Mouse (Mus musculus): ENCODE measurements around the gene Pde2a.

Pde2a gene

DNA sequence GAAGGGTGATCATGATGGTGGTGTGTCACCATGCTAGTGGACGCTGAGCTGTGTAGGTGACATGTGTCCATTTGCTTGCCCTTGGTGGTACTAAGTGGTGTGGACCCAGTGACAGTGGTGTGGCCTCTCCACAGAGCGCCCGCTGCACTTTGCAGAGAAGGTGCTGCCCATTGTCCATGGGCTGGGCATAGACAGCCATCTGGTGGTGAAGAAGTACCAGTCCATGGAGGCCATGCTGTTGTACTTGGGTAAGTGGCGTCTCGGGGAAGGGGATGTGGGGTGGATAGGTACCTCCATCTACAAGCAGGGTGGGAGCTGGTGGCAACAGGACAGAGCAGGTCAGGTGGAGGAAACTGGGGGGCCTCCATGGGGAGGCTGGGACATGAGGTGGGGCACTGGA is 17.7 kb upstream of the Pde2a start:
- no peak for DNase-seq (ENCODE audit: low spot score in 2 of 2)

- no peak for DNase-seq (ENCODE audit: low spot score in 2 of 2)
Observed at GRCm38 (mm10) chr7:101410267-101410936, 11.1 kb upstream of the Pde2a start, which contains the start of gene Gm45837. TSS of gene Gm45837 (plus strand) at chr7:101410886.

GRCm38 (mm10) chr7:101412796-101413195 is 8.7 kb upstream of the Pde2a start:
- peak; percentile 77 to 87 for DNase-seq (ENCODE audit: low spot score in 2 of 2)

DNA sequence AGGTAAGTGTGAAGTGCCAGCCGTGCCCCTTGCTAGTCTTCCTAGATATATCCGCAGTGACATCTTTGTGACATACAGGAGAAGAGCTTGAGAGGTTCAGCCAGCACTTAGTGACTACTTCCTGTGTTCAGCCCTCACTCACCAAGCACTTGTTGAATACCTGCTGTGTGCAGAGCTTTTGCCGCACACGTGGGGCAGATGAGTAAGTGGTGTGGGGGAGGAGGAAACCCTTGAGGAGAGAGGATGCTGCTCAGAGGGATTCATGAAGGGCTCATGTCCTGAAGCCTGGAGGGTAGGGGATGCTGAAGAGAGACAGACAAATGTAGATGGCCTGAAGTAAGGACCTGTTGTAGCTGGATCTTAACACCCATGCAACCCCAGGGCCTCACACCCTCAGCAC is 7.3 kb upstream of the Pde2a start:
- DNase-seq (ENCODE audit: low spot score in 2 of 2), result no peak

DNA sequence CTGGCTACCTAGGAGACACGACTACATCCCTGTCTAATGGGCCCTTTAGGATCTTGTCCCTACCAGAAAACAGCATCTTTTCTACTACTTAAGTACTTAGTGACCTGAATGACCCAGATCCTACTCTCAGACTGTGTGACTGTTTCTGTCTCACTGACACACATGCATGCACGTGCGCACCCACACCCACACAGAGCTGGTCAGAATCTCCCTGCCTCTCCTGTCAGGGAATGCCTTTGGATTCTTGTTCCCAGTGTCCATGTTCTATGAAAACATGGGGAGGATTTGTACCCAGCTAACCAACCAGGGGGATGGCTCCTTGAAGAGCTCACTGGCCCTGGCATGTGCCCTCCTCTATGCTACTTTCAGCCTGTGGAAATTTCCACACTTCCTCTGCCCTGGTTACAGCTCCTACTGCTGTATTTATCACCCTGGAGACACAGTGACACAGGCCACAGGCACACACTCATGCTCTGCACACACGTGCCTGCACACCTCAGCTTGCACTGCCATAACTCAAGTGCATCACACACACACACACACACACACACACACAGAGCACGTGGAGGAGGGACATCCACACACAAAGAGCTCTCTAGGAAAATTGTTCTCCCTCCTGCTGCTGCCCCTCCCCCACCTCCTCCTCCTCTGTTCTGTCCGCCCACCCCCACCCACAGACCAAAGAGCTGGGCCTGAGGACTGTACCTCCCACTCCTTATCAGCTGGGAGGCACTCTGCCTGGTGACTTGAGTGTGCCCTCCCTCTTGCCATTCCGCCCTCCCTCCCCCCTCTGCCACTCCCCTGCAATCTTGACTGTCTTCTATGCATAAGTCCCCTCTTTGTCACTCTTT is 6.6 kb upstream of the Pde2a start:
- DNase-seq (ENCODE audit: low spot score in 2 of 2), result no peak

DNA sequence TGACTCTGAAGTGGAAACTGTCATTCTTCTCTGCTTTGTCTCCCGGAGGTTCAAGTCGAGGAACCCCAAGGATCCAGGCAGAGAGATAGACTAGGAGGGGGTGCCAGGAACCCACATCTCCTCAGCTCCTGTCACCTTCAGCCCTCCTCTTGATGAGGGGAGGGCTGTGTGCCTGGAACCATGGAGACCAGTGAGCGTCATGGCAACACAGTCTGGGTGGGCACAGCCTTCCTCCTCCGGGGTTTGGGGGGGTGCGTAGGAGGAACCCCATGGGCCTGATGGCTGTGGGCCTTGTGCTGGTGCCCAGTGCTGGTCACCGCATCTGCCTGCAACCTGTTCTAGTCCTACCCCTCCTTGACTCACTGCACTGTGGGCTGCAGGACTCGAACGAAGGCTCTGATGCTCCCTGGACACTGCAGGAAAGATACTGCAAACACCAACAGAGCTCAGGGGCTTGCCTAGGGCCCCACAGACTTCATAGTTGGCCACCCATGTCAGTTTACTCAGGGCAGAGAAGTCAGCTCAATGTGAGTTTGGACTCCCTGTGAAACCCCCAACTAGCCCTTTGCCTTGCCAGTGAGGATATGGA is 5.9 kb upstream of the Pde2a start:
- no peak for DNase-seq (ENCODE audit: low spot score in 2 of 2)

- no peak for DNase-seq (ENCODE audit: low spot score in 2 of 2)
Observed at GRCm38 (mm10) chr7:101416391-101416790, 5.1 kb upstream of the Pde2a start.

DNA sequence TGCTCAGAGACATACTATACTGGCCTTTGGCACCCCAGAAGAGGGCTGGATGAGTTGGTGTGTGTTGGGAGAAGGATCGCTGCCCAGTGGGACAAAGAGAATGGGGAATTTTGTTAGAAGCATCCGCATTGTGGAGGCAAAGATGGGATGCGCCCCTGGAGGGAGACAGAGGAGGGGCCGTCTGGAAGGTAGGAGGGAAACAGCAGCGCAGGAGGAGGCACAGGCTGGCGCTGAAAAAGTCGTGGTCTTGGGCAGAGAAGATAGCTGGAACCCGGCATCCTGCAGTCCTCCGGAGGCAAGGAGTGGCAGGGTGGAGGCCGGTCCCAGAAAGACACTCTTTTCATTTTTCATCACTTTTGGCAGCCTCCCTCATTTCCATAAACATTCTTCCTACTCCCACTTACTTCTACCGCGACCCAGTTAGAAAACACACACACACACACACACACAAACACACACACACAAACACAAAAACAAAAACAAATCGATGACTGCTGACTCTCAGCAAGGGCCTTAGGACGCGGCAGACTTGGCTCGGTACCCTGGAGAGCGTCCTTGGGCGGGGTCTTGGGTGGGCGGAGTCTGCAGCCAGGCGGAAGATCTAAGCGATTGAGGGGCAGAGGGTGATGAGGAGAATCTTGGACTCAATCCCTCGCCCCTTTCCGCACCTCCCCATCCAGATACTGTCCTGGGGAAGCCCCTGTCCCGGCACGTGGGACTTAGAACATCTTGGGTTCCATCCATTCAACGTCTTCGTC is 2.3 kb upstream of the Pde2a start:
- no peak for DNase-seq (ENCODE audit: low spot score in 2 of 2)

DNA sequence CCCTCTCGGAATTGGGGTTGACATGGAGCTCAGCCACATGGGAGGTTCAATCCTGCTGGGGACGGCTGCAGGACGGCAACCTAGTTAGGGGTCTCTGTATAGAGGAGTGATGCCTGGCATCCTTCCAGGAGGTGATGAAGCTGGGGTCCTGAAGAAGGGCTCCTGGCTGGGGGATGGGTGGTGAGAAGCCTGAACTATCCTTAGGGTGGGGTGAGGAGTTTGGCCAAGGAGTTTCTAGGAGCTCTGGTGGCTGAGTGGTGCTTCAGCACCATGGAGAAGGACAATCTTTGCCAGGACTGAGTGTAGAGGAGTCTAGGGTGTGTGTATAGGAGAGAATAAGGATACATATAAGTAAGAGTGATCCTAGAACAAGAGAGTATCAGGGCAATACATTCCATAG is 578 bp downstream of the Pde2a start:
- DNase-seq (ENCODE audit: low spot score in 2 of 2), result no peak

- no peak for DNase-seq (ENCODE audit: low spot score in 2 of 2)
Observed at GRCm38 (mm10) chr7:101422646-101423045, 1.2 kb downstream of the Pde2a start.

- no peak for DNase-seq (ENCODE audit: low spot score in 2 of 2)
Observed at GRCm38 (mm10) chr7:101423970-101424369, 2.5 kb downstream of the Pde2a start.

- DNase-seq (ENCODE audit: low spot score in 2 of 2), result peak in 1 of 2 experiments; percentile 42
Observed at GRCm38 (mm10) chr7:101426692-101427091, 5.2 kb downstream of the Pde2a start.

- peak in 1 of 2 experiments; percentile 51 for DNase-seq (ENCODE audit: low spot score in 2 of 2)
Observed at GRCm38 (mm10) chr7:101427736-101428135, 6.2 kb downstream of the Pde2a start.

GRCm38 (mm10) chr7:101435038-101435437 is 13.5 kb downstream of the Pde2a start:
- DNase-seq (ENCODE audit: low spot score in 2 of 2), result no peak

- no peak for DNase-seq (ENCODE audit: low spot score in 2 of 2)
Observed at GRCm38 (mm10) chr7:101437876-101438275, 16.4 kb downstream of the Pde2a start.

- DNase-seq (ENCODE audit: low spot score in 2 of 2), result no peak
Observed at GRCm38 (mm10) chr7:101443093-101443492, 21.6 kb downstream of the Pde2a start.

GRCm38 (mm10) chr7:101444211-101444610 is 22.7 kb downstream of the Pde2a start:
- no peak for DNase-seq (ENCODE audit: low spot score in 2 of 2)

GRCm38 (mm10) chr7:101449855-101450254 is 28.4 kb downstream of the Pde2a start:
- DNase-seq (ENCODE audit: low spot score in 2 of 2), result no peak

DNA sequence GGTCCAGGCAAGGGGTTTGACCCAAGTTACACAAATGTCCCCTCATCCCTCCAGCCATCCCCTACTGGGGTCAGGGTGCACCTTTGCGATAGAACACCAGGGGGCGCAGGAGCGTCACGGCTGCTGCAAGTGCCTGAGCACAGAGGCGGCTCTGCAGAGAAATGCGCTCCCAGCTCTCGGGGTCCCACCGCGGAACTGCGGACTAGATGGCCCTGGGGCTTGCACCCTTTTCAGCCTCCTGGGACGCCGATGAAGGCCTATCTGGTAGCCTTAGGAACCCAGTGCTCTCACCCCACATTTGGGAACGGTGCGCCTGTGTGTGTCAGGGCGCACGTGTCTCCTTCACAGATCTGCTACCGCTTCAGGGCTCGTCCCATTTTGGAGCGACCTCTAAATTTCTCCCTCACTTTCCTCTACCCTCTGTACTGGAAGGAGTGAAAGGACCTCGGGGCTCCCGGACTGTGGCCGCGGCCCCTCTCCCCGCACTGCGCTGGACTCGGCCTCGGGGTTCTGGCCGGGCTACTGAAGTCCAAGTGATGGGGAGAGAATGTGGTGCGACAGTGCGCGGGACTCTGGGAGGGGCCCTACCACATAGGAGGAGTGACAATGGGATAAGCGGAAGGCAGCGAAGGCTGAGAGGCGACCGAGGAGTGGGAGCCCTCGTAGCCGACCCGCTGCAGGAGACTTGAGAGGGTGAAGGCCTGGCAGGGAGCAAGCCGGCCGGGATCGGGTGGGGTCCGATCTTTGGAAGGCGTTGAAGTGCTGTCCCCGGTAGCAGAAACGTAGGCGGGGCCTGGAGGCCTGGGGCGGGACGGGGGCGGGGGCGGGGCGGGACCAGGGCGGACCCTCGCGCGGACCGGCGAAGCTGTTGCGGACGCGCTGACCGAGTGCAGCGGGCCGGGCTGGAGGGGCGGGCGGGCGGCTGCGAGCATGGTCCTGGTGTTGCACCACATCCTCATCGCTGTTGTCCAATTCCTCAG is 29.2 kb downstream of the Pde2a start:
- DNase-seq (ENCODE audit: low spot score in 2 of 2), result peak; percentile 74 to 88

DNA sequence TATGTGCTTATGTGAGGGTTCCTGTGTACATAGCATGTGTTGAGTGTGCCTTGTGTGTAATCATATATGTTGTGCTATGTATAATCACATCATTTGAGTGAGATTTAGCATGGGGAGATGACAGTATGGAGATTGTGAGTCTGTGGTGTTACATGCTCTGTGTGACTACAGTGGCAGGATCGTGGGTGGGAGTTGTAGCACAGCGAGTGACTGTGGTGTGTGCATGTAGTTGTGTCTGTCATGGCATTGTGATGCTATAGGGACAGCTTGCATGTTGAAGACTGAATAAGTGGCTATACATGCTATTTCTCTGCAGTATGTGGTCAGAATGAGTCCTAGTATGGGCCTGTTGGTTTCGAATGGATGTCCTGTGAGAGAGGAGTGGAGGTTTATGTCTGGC is 31.2 kb downstream of the Pde2a start:
- no peak for DNase-seq (ENCODE audit: low spot score in 2 of 2)

DNA sequence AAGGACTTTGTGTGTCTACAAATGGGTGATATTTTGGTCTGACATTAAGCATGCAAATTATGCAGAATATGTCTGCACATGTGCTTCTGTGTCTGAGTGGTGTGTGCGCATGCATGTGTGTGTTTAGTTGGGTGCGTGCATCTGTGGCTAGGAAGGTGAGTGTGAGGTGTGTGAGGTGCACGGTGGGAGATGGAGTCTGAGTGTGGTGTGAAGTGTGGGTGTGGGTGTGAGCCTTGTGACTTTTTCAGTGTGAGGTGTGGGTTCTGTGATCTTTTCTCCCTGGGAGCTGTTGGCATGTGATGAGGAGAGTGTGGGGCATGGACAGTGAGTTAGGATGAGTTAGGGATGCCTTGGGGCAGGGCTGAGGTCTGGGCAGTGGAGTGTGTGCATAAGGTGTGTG is 31.8 kb downstream of the Pde2a start:
- DNase-seq (ENCODE audit: low spot score in 2 of 2), result no peak
